Mouse (Mus musculus) megakaryocyte progenitor cell, adult 5-6 weeks (primary cell): ENCODE measurements around the gene Cfap298. TPM values are rescaled to one million over a fixed set of nuclear protein-coding genes. Genes with fewer than 3 reads are reported as not detected.

Experiments used
- ATAC-seq: replicated peaks from 2 replicates; pipeline ENCODE4 v1.8.0; 2016; ENCODE audit warnings: mild to moderate bottlenecking, moderate TSS enrichment, inconsistent platforms; ENCODE audit not compliant: poor library complexity
- total RNA-seq, 2 experiments: library from RNA; stranded (forward) in 1 of 2; stranded (reverse) in 1 of 2; fragments of 157-497, 149-512 nt in 1 of 2; fragments of 200-1000 nt in 1 of 2; gene quantifications; 2 replicates each; pipeline versions ENCODE4 v1.2.3 to v1.2.4; 2015 to 2017

The Cfap298 gene
- total RNA-seq (2015): 40.2 and 45.4 TPM in 2 replicates
- 70.1 and 77.7 TPM in 2 replicates for total RNA-seq (2017)

- ATAC-seq: peak; percentile 93
Measured at GRCm38 (mm10) chr16:90934687-90935328, at the start of gene Cfap298. Cfap298 (minus strand) TSS chr16:90935114.

GRCm38 (mm10) chr16:90971004-90971403 lies 36.1 kb upstream of the Cfap298 start:
- ATAC-seq: no peak

GRCm38 (mm10) chr16:90966241-90966640 lies 31.3 kb upstream of the Cfap298 start:
- ATAC-seq: peak; percentile 65

GRCm38 (mm10) chr16:90964302-90964701 lies 29.4 kb upstream of the Cfap298 start:
- ATAC-seq: peak; percentile 93

- 0 out of 2 replicates have a peak, but pooled peaks have one; percentile 26 for ATAC-seq
Measured at GRCm38 (mm10) chr16:90963866-90964265, 29.0 kb upstream of the Cfap298 start.

GRCm38 (mm10) chr16:90963231-90963630 lies 28.3 kb upstream of the Cfap298 start:
- no peak for ATAC-seq

GRCm38 (mm10) chr16:90958301-90959085 lies 23.6 kb upstream of the Cfap298 start:
- no peak for ATAC-seq

GRCm38 (mm10) chr16:90955494-90955893 lies 20.6 kb upstream of the Cfap298 start:
- no peak for ATAC-seq

GRCm38 (mm10) chr16:90953770-90954169 lies 18.9 kb upstream of the Cfap298 start:
- peak; percentile 83 for ATAC-seq

GRCm38 (mm10) chr16:90953147-90953546 lies 18.2 kb upstream of the Cfap298 start:
- ATAC-seq: no peak

GRCm38 (mm10) chr16:90950354-90950963 lies 15.5 kb upstream of the Cfap298 start:
- peak; percentile 62 for ATAC-seq

GRCm38 (mm10) chr16:90946977-90947376 lies 12.1 kb upstream of the Cfap298 start:
- ATAC-seq: no peak

GRCm38 (mm10) chr16:90941246-90941645 lies 6.3 kb upstream of the Cfap298 start:
- ATAC-seq: no peak

GRCm38 (mm10) chr16:90934193-90934686 lies 674 bp downstream of the Cfap298 start:
- peak; percentile 40 for ATAC-seq

- ATAC-seq: no peak
Measured at GRCm38 (mm10) chr16:90933534-90934176, 1.3 kb downstream of the Cfap298 start.

GRCm38 (mm10) chr16:90927446-90927845 lies 7.5 kb downstream of the Cfap298 start:
- no peak for ATAC-seq

- ATAC-seq: peak; percentile 79
Measured at GRCm38 (mm10) chr16:90925461-90925860, 9.5 kb downstream of the Cfap298 start.

- ATAC-seq: no peak
Measured at GRCm38 (mm10) chr16:90924606-90925370, 10.1 kb downstream of the Cfap298 start.

GRCm38 (mm10) chr16:90921471-90922159 lies 13.3 kb downstream of the Cfap298 start:
- ATAC-seq: no peak

GRCm38 (mm10) chr16:90917156-90917555 lies 17.8 kb downstream of the Cfap298 start:
- ATAC-seq: no peak
